Mouse (Mus musculus) myocyte (in vitro differentiated cells): ENCODE measurements around the gene Cxcr4. TPM values are rescaled to one million over a fixed set of nuclear protein-coding genes. Genes with fewer than 3 reads are reported as not detected.
A peak's percentile ranks its signal among the peaks of the same experiment; 100 is the strongest.

Experiments
- H3K27me3 ChIP-seq: one replicate; pipeline ENCODE4 v1.6.1; 2011; ENCODE audit not compliant: control insufficient read depth, insufficient read depth, insufficient read length
- H3K36me3 ChIP-seq: one replicate; pipeline ENCODE4 v1.6.1; 2011; ENCODE audit not compliant: control insufficient read depth, insufficient read depth
- H3K4me2 ChIP-seq: one replicate; pipeline ENCODE4 v1.6.1; 2011; ENCODE audit warnings: low read depth, control low read depth
- H3K4me3 ChIP-seq: one replicate; pipeline ENCODE4 v1.5.1; 2011; ENCODE audit warnings: mild to moderate bottlenecking, control low read depth, moderate library complexity
- H3K79me2 ChIP-seq: one replicate; pipeline ENCODE4 v1.6.1; 2011; ENCODE audit not compliant: control insufficient read depth, insufficient read depth
- H3ac ChIP-seq: one replicate; pipeline ENCODE4 v1.6.1; 2011; ENCODE audit not compliant: control insufficient read depth, insufficient read length
- CEBPB ChIP-seq: IDR thresholded peaks from 2 replicates; pipeline ENCODE4 v1.6.1; 2011; ENCODE audit warnings: mild to moderate bottlenecking, moderate library complexity; ENCODE audit not compliant: poor library complexity, insufficient read depth, severe bottlenecking
- E2F4 ChIP-seq: IDR thresholded peaks from one replicate; pipeline ENCODE4 v1.6.1; 2011; ENCODE audit warnings: mild to moderate bottlenecking, control low read depth, moderate library complexity; ENCODE audit not compliant: insufficient read depth
- MAX ChIP-seq: IDR thresholded peaks from one replicate; pipeline ENCODE4 v1.6.1; 2011; ENCODE audit warnings: low read depth, mild to moderate bottlenecking, control low read depth
- MYOD1 ChIP-seq, 3 experiments: IDR thresholded peaks; one replicate each; pipeline ENCODE4 v1.6.1; 2011; ENCODE audit warnings: control low read depth in 2 of 3, low read depth in 2 of 3, mild to moderate bottlenecking in 2 of 3, moderate library complexity in 1 of 3; ENCODE audit not compliant: insufficient read length in 2 of 3, control insufficient read depth in 1 of 3
- MYOG ChIP-seq, 3 experiments: IDR thresholded peaks; one replicate each; pipeline ENCODE4 v1.6.1; 2011; ENCODE audit warnings: control low read depth in 2 of 3, low read depth in 2 of 3, mild to moderate bottlenecking in 2 of 3; ENCODE audit not compliant: insufficient read length in 2 of 3, control insufficient read depth in 1 of 3, insufficient read depth in 1 of 3
- POLR2A ChIP-seq: IDR thresholded peaks from one replicate; pipeline ENCODE4 v1.6.1; 2011; ENCODE audit warnings: low read depth, mild to moderate bottlenecking, control low read depth, moderate library complexity; ENCODE audit not compliant: insufficient read length
- POLR2AphosphoS2 ChIP-seq: IDR thresholded peaks from one replicate; pipeline ENCODE4 v1.6.1; 2011; ENCODE audit warnings: low read depth, control low read depth; ENCODE audit not compliant: insufficient read length
- REST ChIP-seq: IDR thresholded peaks from one replicate; pipeline ENCODE4 v1.6.1; 2011; ENCODE audit warnings: mild to moderate bottlenecking, control low read depth, moderate library complexity; ENCODE audit not compliant: insufficient read depth, insufficient read length
- SRF ChIP-seq: IDR thresholded peaks from one replicate; pipeline ENCODE4 v1.6.1; 2011; ENCODE audit warnings: low read depth; ENCODE audit not compliant: control insufficient read depth, insufficient read length
- TCF12 ChIP-seq: IDR thresholded peaks from one replicate; pipeline ENCODE4 v1.6.1; 2011; ENCODE audit warnings: mild to moderate bottlenecking, control low read depth; ENCODE audit not compliant: poor library complexity, insufficient read depth, severe bottlenecking
- TCF3 ChIP-seq: IDR thresholded peaks from one replicate; pipeline ENCODE4 v1.6.1; 2011; ENCODE audit warnings: low read depth, control low read depth; ENCODE audit not compliant: insufficient read length
- USF1 ChIP-seq: IDR thresholded peaks from one replicate; pipeline ENCODE4 v1.6.1; 2011; ENCODE audit warnings: low read depth, mild to moderate bottlenecking, control low read depth, moderate library complexity
- polyA plus RNA-seq: library from polyadenylated mRNA; unstranded; fragments of >200 nt; fragmentation: generic; extraction: Trizol; gene quantifications from one replicate; pipeline ENCODE4 v1.2.1, GENCODE M21; 2012; ENCODE audit warnings: missing spikeins

The Cxcr4 gene
- polyA plus RNA-seq, 1 experiment: 5.1 TPM

GRCm38 (mm10) chr1:128548220-128548998 is 43.7 kb downstream of the Cxcr4 start:
- H3ac ChIP-seq: no peak overlapping the region
- no peaks in the 10 kb centered on the region for H3K79me2 ChIP-seq
- H3K4me2 ChIP-seq: peak overlapping the region; percentile 45
- no peaks in the 10 kb centered on the region for H3K27me3 ChIP-seq
- TF ChIP-seq TCF3 (no peak), POLR2AphosphoS2 (no peak), POLR2A (no peak), USF1 (no peak), MYOD1 (IDR thresholded peaks at IDR 0.05; ENCODE audit: control insufficient read depth in 1 of 3, insufficient read length in 2 of 3, low read depth in 2 of 3) (no peak), CEBPB (no peak), MAX (no peak), REST (no peak), SRF (no peak), MYOG (IDR thresholded peaks at IDR 0.05; ENCODE audit: control insufficient read depth in 1 of 3, insufficient read depth in 1 of 3, insufficient read length in 2 of 3, low read depth in 2 of 3) (no peak), TCF12 (no peak)
- H3K4me3 ChIP-seq: no peak overlapping the region
- H3K36me3 ChIP-seq: no peaks in the 10 kb centered on the region

GRCm38 (mm10) chr1:128545672-128546071 is 46.4 kb downstream of the Cxcr4 start:
- no peaks in the 10 kb centered on the region for H3K36me3 ChIP-seq
- H3ac ChIP-seq: no peak overlapping the region
- no peaks in the 10 kb centered on the region for H3K27me3 ChIP-seq
- H3K4me2 ChIP-seq: no peak overlapping the region
- no peak overlapping the region for H3K4me3 ChIP-seq
- TF ChIP-seq MAX (no peak), MYOG (IDR thresholded peaks at IDR 0.05; ENCODE audit: control insufficient read depth in 1 of 3, insufficient read depth in 1 of 3, insufficient read length in 2 of 3, low read depth in 2 of 3) (no peak), POLR2A (no peak), USF1 (no peak), CEBPB (no peak), TCF12 (no peak)
- H3K79me2 ChIP-seq: no peaks in the 10 kb centered on the region

GRCm38 (mm10) chr1:128543137-128543536 is 49.0 kb downstream of the Cxcr4 start:
- Histone ChIP-seq H3K27me3 (no peaks in the 10 kb centered on the region), H3ac (no peak overlapping the region), H3K36me3 (no peaks in the 10 kb centered on the region), H3K79me2 (no peaks in the 10 kb centered on the region), H3K4me2 (no peak overlapping the region), H3K4me3 (no peak overlapping the region)
- TF ChIP-seq CEBPB (no peak), REST (no peak), POLR2AphosphoS2 (no peak), E2F4 (no peak), USF1 (no peak), SRF (no peak), MYOG (IDR thresholded peaks at IDR 0.05; ENCODE audit: control insufficient read depth in 1 of 3, insufficient read depth in 1 of 3, insufficient read length in 2 of 3, low read depth in 2 of 3) (no peak), MYOD1 (IDR thresholded peaks at IDR 0.05; ENCODE audit: control insufficient read depth in 1 of 3, insufficient read length in 2 of 3, low read depth in 2 of 3) (no peak), TCF12 (no peak)

GRCm38 (mm10) chr1:128542555-128542954 is 49.5 kb downstream of the Cxcr4 start:
- H3K27me3 ChIP-seq: no peaks in the 10 kb centered on the region
- no peak overlapping the region for H3K4me2 ChIP-seq
- H3K4me3 ChIP-seq: no peak overlapping the region
- no peaks in the 10 kb centered on the region for H3K79me2 ChIP-seq
- no peak for TF ChIP-seq POLR2AphosphoS2
- TF ChIP-seq MYOG (IDR thresholded peaks at IDR 0.05; ENCODE audit: control insufficient read depth in 1 of 3, insufficient read depth in 1 of 3, insufficient read length in 2 of 3, low read depth in 2 of 3): no peak
- no peak for TF ChIP-seq MAX
- TF ChIP-seq POLR2A: no peak
- no peak for TF ChIP-seq TCF12
- TF ChIP-seq MYOD1 (IDR thresholded peaks at IDR 0.05; ENCODE audit: control insufficient read depth in 1 of 3, insufficient read length in 2 of 3, low read depth in 2 of 3): no peak
- no peak for TF ChIP-seq E2F4
- no peak overlapping the region for H3ac ChIP-seq
- no peaks in the 10 kb centered on the region for H3K36me3 ChIP-seq

GRCm38 (mm10) chr1:128540213-128540612 is 51.9 kb downstream of the Cxcr4 start:
- no peak overlapping the region for H3ac ChIP-seq
- no peaks in the 10 kb centered on the region for H3K27me3 ChIP-seq
- no peaks in the 10 kb centered on the region for H3K79me2 ChIP-seq
- no peak overlapping the region for H3K4me2 ChIP-seq
- H3K4me3 ChIP-seq: no peak overlapping the region
- TF ChIP-seq MYOD1 (IDR thresholded peaks at IDR 0.05; ENCODE audit: control insufficient read depth in 1 of 3, insufficient read length in 2 of 3, low read depth in 2 of 3) (peak in 2 of 3 experiments; percentile 12 to 13), MYOG (IDR thresholded peaks at IDR 0.05; ENCODE audit: control insufficient read depth in 1 of 3, insufficient read depth in 1 of 3, insufficient read length in 2 of 3, low read depth in 2 of 3) (peak in 1 of 3 experiments; percentile 16), SRF (no peak)
- no peaks in the 10 kb centered on the region for H3K36me3 ChIP-seq
